Mouse (Mus musculus) kidney, adult 2 months (tissue): ENCODE data around the gene Prr13.

Experiments used
- CTCF ChIP-seq: fragments of 200-500 bp; conservative IDR thresholded peaks from 2 replicates; pipeline ENCODE4 v1.5.1; 2011; ENCODE audit warnings: low read depth, mild to moderate bottlenecking, control low read depth, low read length, moderate library complexity, mixed read lengths; ENCODE audit not compliant: insufficient read depth, insufficient read length
- POLR2A ChIP-seq: fragments of 200-500 bp; IDR thresholded peaks from one replicate; pipeline ENCODE4 v1.6.1; 2011; ENCODE audit warnings: low read depth, low read length, control low read depth

DNA sequence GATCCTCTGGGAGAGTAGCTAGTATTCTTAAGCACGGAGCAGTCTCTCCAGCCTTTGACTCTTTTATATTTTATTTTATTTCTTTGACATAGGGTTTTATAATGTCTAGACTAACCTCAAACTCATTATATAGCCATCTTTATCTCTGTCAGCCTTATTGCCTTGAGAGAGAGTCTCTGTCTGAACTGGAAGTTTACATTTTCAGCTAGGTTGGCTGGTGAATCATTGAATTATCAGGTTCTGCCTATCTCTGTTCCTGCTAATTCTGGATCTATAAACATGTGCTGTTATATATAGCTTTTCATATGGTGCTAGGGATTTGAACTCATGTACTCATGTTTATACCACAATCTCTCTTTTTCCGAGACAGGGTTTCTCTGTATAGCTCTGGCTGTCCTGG lies 41.3 kb upstream of the Prr13 start:
- no peak for TF ChIP-seq CTCF
- TF ChIP-seq POLR2A: no peak
